Mouse (Mus musculus): ENCODE data around the gene Zkscan2. TPM values are rescaled to one million over a fixed set of nuclear protein-coding genes. Genes with fewer than 3 reads are reported as not detected.

The Zkscan2 gene
- total RNA-seq (2021): 10 to 100 TPM; 23.6 to 27.7 TPM
- long read RNA-seq, partial matches to known transcripts: 2 of 5 reads
- long read RNA-seq, other reads (novel, unspliced or antisense): 3 of 5 reads

GRCm38 (mm10) chr7:123500239-123501219 is at the start of gene Zkscan2:
TSS of gene Zkscan2 (minus strand) at chr7:123500449.
- DNase-seq (ENCODE audit: low spot score in 2 of 2): peak; percentile 93 to 95

GRCm38 (mm10) chr7:123529190-123529589 is 28.9 kb upstream of the Zkscan2 start:
- DNase-seq (ENCODE audit: low spot score in 2 of 2): no peak

GRCm38 (mm10) chr7:123525761-123526160 is 25.5 kb upstream of the Zkscan2 start:
- no peak for DNase-seq (ENCODE audit: low spot score in 2 of 2)

GRCm38 (mm10) chr7:123524218-123524861 is 24.1 kb upstream of the Zkscan2 start:
- DNase-seq (ENCODE audit: low spot score in 2 of 2): peak; percentile 88 to 93

- DNase-seq (ENCODE audit: low spot score in 2 of 2): no peak
Measured at GRCm38 (mm10) chr7:123507946-123508345, 7.7 kb upstream of the Zkscan2 start.

- DNase-seq (ENCODE audit: low spot score in 2 of 2): no peak
Measured at GRCm38 (mm10) chr7:123503358-123503757, 3.1 kb upstream of the Zkscan2 start.

GRCm38 (mm10) chr7:123499481-123500238 is 589 bp downstream of the Zkscan2 start:
- DNase-seq (ENCODE audit: low spot score in 2 of 2): peak; percentile 25 to 26

GRCm38 (mm10) chr7:123487703-123488102 is 12.5 kb downstream of the Zkscan2 start:
- no peak for DNase-seq (ENCODE audit: low spot score in 2 of 2)

- DNase-seq (ENCODE audit: low spot score in 2 of 2): no peak
Measured at GRCm38 (mm10) chr7:123467961-123468360, 32.3 kb downstream of the Zkscan2 start.

GRCm38 (mm10) chr7:123465692-123466387 is 34.4 kb downstream of the Zkscan2 start:
- DNase-seq (ENCODE audit: low spot score in 2 of 2): peak; percentile 75 to 81

- DNase-seq (ENCODE audit: low spot score in 2 of 2): no peak
Measured at GRCm38 (mm10) chr7:123463569-123463968, 36.7 kb downstream of the Zkscan2 start.

- DNase-seq (ENCODE audit: low spot score in 2 of 2): no peak
Measured at GRCm38 (mm10) chr7:123462070-123462501, 38.2 kb downstream of the Zkscan2 start, which contains the start of gene Aqp8. TSS of gene Aqp8 (plus strand) at chr7:123462291.

GRCm38 (mm10) chr7:123461316-123461715 is 38.9 kb downstream of the Zkscan2 start:
- no peak for DNase-seq (ENCODE audit: low spot score in 2 of 2)

- no peak for DNase-seq (ENCODE audit: low spot score in 2 of 2)
Measured at GRCm38 (mm10) chr7:123459247-123459646, 41.0 kb downstream of the Zkscan2 start.

GRCm38 (mm10) chr7:123458309-123458708 is 41.9 kb downstream of the Zkscan2 start:
- DNase-seq (ENCODE audit: low spot score in 2 of 2): no peak

GRCm38 (mm10) chr7:123455088-123455487 is 45.2 kb downstream of the Zkscan2 start:
- DNase-seq (ENCODE audit: low spot score in 2 of 2): no peak

- DNase-seq (ENCODE audit: low spot score in 2 of 2): no peak
Measured at GRCm38 (mm10) chr7:123453066-123453465, 47.2 kb downstream of the Zkscan2 start.

GRCm38 (mm10) chr7:123452551-123452950 is 47.7 kb downstream of the Zkscan2 start:
- no peak for DNase-seq (ENCODE audit: low spot score in 2 of 2)

GRCm38 (mm10) chr7:123450515-123450914 is 49.7 kb downstream of the Zkscan2 start:
- no peak for DNase-seq (ENCODE audit: low spot score in 2 of 2)

GRCm38 (mm10) chr7:123449676-123450075 is 50.6 kb downstream of the Zkscan2 start:
- no peak for DNase-seq (ENCODE audit: low spot score in 2 of 2)
